Mouse (Mus musculus) liver, embryonic 14 days (tissue): ENCODE results near the gene Vmn1r70. TPM values are rescaled to one million over a fixed set of nuclear protein-coding genes. Genes with fewer than 3 reads are reported as not detected.

ENCODE experiments used
- polyA plus RNA-seq: library from polyadenylated mRNA; depleted of rRNA; stranded (reverse); fragments of >200 nt; gene quantifications from 2 replicates; pipeline ENCODE4 v1.2.3, GENCODE M21; 2012; rRNA removed

Vmn1r70 gene
- not detected in 2 replicates for polyA plus RNA-seq

DNA sequence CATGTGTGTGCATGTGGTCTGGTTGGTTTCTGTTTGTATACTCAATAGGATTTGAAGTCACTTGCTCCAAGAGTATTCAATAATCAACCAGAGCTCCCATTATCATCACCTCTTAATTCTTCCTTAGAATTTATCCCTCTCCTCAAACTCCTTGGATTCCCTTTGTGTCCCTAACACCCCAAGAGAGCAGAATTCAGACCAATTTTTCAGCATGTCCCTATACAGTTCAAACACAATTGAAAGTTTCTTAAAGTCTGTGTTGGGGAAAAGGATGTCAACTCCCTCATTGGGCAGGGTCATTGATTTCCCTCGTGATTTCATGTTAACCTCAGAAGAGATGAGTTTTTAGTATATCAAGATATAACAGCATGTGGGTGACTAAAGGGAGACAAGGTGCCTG lies at the start of gene Vmn1r70:
Gene Vmn1r70, plus strand, starts transcription at position 301 of the 400 bp plus-strand sequence.

DNA sequence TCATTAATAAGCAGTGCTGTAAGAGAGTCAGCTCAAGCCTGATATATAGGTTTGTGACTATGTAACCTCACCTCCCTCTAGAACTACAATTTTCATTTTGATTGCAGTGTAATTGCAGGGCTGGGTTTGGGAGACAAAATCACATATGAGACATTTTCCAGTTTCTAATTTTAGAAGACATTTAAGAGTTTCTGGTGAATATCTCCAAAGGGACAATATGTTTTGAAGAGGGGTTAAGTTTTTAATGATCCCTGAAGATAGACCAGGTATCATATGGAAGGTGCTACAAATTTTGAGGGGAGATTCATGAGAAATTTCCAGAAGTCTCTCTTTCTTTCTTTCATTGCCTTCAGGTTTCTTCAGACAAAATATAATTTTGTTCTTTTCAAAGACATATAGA lies 17.8 kb upstream of the Vmn1r70 start, which contains the start of gene Vmn1r69:
Gene Vmn1r69, minus strand, starts transcription at position 101 of the 400 bp plus-strand sequence.

Other genes with a start within 250 kb of the Vmn1r70 start
- gene Vmn1r67, start 188.2 kb upstream of the Vmn1r70 start, polyA plus RNA-seq, result not detected in 2 replicates
- gene Zik1, start 136.1 kb upstream of the Vmn1r70 start, polyA plus RNA-seq, result 1.1 and 1.4 TPM in 2 replicates
- not detected in 2 replicates for gene Vmn1r68, start 73.0 kb upstream of the Vmn1r70 start, polyA plus RNA-seq
- not detected in 2 replicates for gene Vmn1r69, start 17.9 kb upstream of the Vmn1r70 start, polyA plus RNA-seq
- gene Nlrp4b, start 56.3 kb downstream of the Vmn1r70 start, polyA plus RNA-seq, result not detected in 2 replicates
- not detected in 2 replicates for gene Vmn1r71, start 122.8 kb downstream of the Vmn1r70 start, polyA plus RNA-seq